In genomic region chr6:149409341-149409740, GRCm38 (mm10) we compare ENCODE assay signal across 8 mouse cellular contexts. TPM values are rescaled to one million over a fixed set of nuclear protein-coding genes. Genes with fewer than 3 reads are reported as not detected.
A peak's percentile ranks its signal among the peaks of the same experiment; 100 is the strongest.
DNase-seq lines count a peak whose midpoint lies in the region; ATAC-seq lines count a peak whose summit lies in the region.

No protein-coding gene starts in this region.

- H3K9ac ChIP-seq in lung, embryonic 16.5 days (ENCODE audit: low read length), result peak overlapping the region; percentile 70
- peak overlapping the region; percentile 5; the same call in 1 of the 2 replicates for H3K9ac ChIP-seq in embryonic facial prominence, embryonic 15.5 days
- peak overlapping the region; percentile 90 for H3K9ac ChIP-seq in hindbrain, embryonic 16.5 days (ENCODE audit: low read depth, low read length)
- peak overlapping the region; percentile 72 for H3K9ac ChIP-seq in limb, embryonic 11.5 days (ENCODE audit: low read length)
- peak overlapping the region; percentile 75 for H3K9ac ChIP-seq in neural tube, embryonic 12.5 days

- ATAC-seq in lung, embryonic 16.5 days (ENCODE audit: low read depth), result no peak
- ATAC-seq in embryonic facial prominence, embryonic 15.5 days (ENCODE audit: insufficient number of reproducible peaks, low FRiP score, low TSS enrichment, low read depth), result 0 out of 2 replicates have a peak, but pooled peaks have one; percentile 39
- ATAC-seq in hindbrain, embryonic 16.5 days, result peak; percentile 48
- ATAC-seq in limb, embryonic 11.5 days (ENCODE audit: insufficient number of reproducible peaks, low FRiP score, low TSS enrichment, low read depth), result no peak
- ATAC-seq in neural tube, embryonic 12.5 days (ENCODE audit: low FRiP score, low read depth), result peak; percentile 57

- peak overlapping the region; percentile 86 for H3K4me2 ChIP-seq in lung, embryonic 16.5 days (ENCODE audit: low read depth, low read length)
- peak overlapping the region; percentile 94 for H3K4me2 ChIP-seq in embryonic facial prominence, embryonic 15.5 days (replicated peaks)
- peak overlapping the region; percentile 52 for H3K4me2 ChIP-seq in hindbrain, embryonic 16.5 days (ENCODE audit: low read length)
- H3K4me2 ChIP-seq in limb, embryonic 11.5 days (ENCODE audit: low read depth, severe bottlenecking), result peak overlapping the region; percentile 82
- peak overlapping the region; percentile 67 for H3K4me2 ChIP-seq in neural tube, embryonic 12.5 days (replicated peaks)

- WGBS in lung, embryonic 16.5 days, result under 1% methylated on average over 11 of the region's 11 CpGs
- WGBS in embryonic facial prominence, embryonic 15.5 days, result 1% methylated on average over 11 of the region's 11 CpGs
- WGBS in hindbrain, embryonic 16.5 days, result 0% methylated on average over 11 of the region's 11 CpGs
- under 1% methylated on average over 11 of the region's 11 CpGs for WGBS in limb, embryonic 11.5 days
- under 1% methylated on average over 11 of the region's 11 CpGs for WGBS in neural tube, embryonic 12.5 days

- peaks cover 4% of the 10 kb centered on the region; the same call in 1 of the 2 replicates for H3K4me1 ChIP-seq in lung, embryonic 16.5 days (replicated peaks; ENCODE audit: control insufficient read depth, insufficient read depth, low read length)
- H3K4me1 ChIP-seq in embryonic facial prominence, embryonic 15.5 days, result peaks cover 12% of the 10 kb centered on the region; the same call in 1 of the 2 replicates
- no peaks in the 10 kb centered on the region for H3K4me1 ChIP-seq in hindbrain, embryonic 16.5 days (ENCODE audit: control insufficient read depth, insufficient read depth, low read depth, low read length)
- no peaks in the 10 kb centered on the region for H3K4me1 ChIP-seq in limb, embryonic 11.5 days (ENCODE audit: control insufficient read depth, insufficient read depth, low read length)
- H3K4me1 ChIP-seq in neural tube, embryonic 12.5 days, result no peaks in the 10 kb centered on the region

- H3K4me3 ChIP-seq in lung, embryonic 16.5 days (ENCODE audit: low read length), result peak overlapping the region; percentile 71
- H3K4me3 ChIP-seq in embryonic facial prominence, embryonic 15.5 days (replicated peaks), result peak overlapping the region; percentile 59
- peak overlapping the region; percentile 86 for H3K4me3 ChIP-seq in hindbrain, embryonic 16.5 days (ENCODE audit: low read length)
- H3K4me3 ChIP-seq in limb, embryonic 11.5 days (ENCODE audit: low read depth, low read length), result peak overlapping the region; percentile 69
- peak overlapping the region; percentile 53 for H3K4me3 ChIP-seq in neural tube, embryonic 12.5 days

- DNase-seq in lung, postnatal 10 days, result no peak
- DNase-seq in adrenal gland, postnatal 36 days, result peak; percentile 3
- DNase-seq in limb, embryonic 11.5 days (ENCODE audit: low spot score), result no peak
- no peak for DNase-seq in gastrocnemius, adult 8-10 months (ENCODE audit: low spot score in 2 of 2)

- H3K27ac ChIP-seq in lung, embryonic 16.5 days (ENCODE audit: low read length), result peak overlapping the region; percentile 2
- H3K27ac ChIP-seq in embryonic facial prominence, embryonic 15.5 days (replicated peaks), result no peak overlapping the region
- H3K27ac ChIP-seq in hindbrain, embryonic 16.5 days (ENCODE audit: low read depth, low read length), result peak overlapping the region; percentile 97
- H3K27ac ChIP-seq in limb, embryonic 11.5 days (replicated peaks; ENCODE audit: low read depth, low read length), result no peak overlapping the region
- peak overlapping the region; percentile 72 for H3K27ac ChIP-seq in neural tube, embryonic 12.5 days

- no peaks in the 10 kb centered on the region for H3K36me3 ChIP-seq in lung, embryonic 16.5 days (ENCODE audit: control insufficient read depth, insufficient read depth, low read length)
- no peaks in the 10 kb centered on the region for H3K36me3 ChIP-seq in embryonic facial prominence, embryonic 15.5 days
- no peaks in the 10 kb centered on the region for H3K36me3 ChIP-seq in hindbrain, embryonic 16.5 days (ENCODE audit: control insufficient read depth, insufficient read depth, low read length)
- H3K36me3 ChIP-seq in limb, embryonic 11.5 days (ENCODE audit: control insufficient read depth, insufficient read depth, low read length), result no peaks in the 10 kb centered on the region
- no peaks in the 10 kb centered on the region for H3K36me3 ChIP-seq in neural tube, embryonic 12.5 days

- H3K27me3 ChIP-seq in lung, embryonic 16.5 days (ENCODE audit: control insufficient read depth, insufficient read depth, low read depth, low read length), result no peaks in the 10 kb centered on the region
- no peaks in the 10 kb centered on the region for H3K27me3 ChIP-seq in embryonic facial prominence, embryonic 15.5 days
- no peaks in the 10 kb centered on the region for H3K27me3 ChIP-seq in hindbrain, embryonic 16.5 days (replicated peaks; ENCODE audit: control insufficient read depth, insufficient read depth, low read length)
- H3K27me3 ChIP-seq in limb, embryonic 11.5 days (ENCODE audit: control insufficient read depth, insufficient read depth, low read length), result no peaks in the 10 kb centered on the region
- no peaks in the 10 kb centered on the region for H3K27me3 ChIP-seq in neural tube, embryonic 12.5 days (replicated peaks)

- no peaks in the 10 kb centered on the region for H3K9me3 ChIP-seq in lung, embryonic 16.5 days (ENCODE audit: control insufficient read depth, low read length)
- no peaks in the 10 kb centered on the region for H3K9me3 ChIP-seq in embryonic facial prominence, embryonic 15.5 days (replicated peaks)
- no peaks in the 10 kb centered on the region for H3K9me3 ChIP-seq in hindbrain, embryonic 16.5 days (ENCODE audit: control insufficient read depth, low read length)
- H3K9me3 ChIP-seq in limb, embryonic 11.5 days (ENCODE audit: control insufficient read depth, low read length), result no peaks in the 10 kb centered on the region
- no peaks in the 10 kb centered on the region for H3K9me3 ChIP-seq in neural tube, embryonic 12.5 days

RNA-seq across cellular contexts. Expression of gene Bicd1, which starts 0.7 kb away (rescaled TPM):
- polyA plus RNA-seq in lung, embryonic 16.5 days (2015; fragmentation: Nextera tagmentation; extraction: Ambion mirVana), result 6.4 and 6.8 TPM in 2 replicates
- total RNA-seq in adrenal gland, postnatal 36 days (2021), result 1 to 10 TPM; 5.3 to 8.5 TPM
- polyA plus RNA-seq in embryonic facial prominence, embryonic 15.5 days (2015; fragmentation: Nextera tagmentation; extraction: Ambion mirVana), result 3.2 and 3.6 TPM in 2 replicates
- 44.2 and 45.3 TPM in 2 replicates for polyA plus RNA-seq in hindbrain, embryonic 16.5 days (2015; fragmentation: Nextera tagmentation; extraction: Ambion mirVana)
- polyA plus RNA-seq in limb, embryonic 11.5 days (2014; fragmentation: Nextera tagmentation; extraction: Ambion mirVana), result 5.0 and 6.2 TPM in 2 replicates
- 29.8 and 31.8 TPM in 2 replicates for polyA plus RNA-seq in neural tube, embryonic 12.5 days (2016; fragmentation: Nextera tagmentation; extraction: Ambion mirVana)
- 1 to 10 TPM in 1 of 4 experiments, under 1 TPM in 3; 0.27 to 1.5 (median 0.30) TPM for total RNA-seq in gastrocnemius, adult 8-10 months (2022)

Comparison
In these comparisons a context has a peak if more than half of its experiments do, and no peak if none do; other contexts are left out.
1. ATAC-seq: peak in embryonic facial prominence, embryonic 15.5 days (single experiment), hindbrain, embryonic 16.5 days (single experiment) and neural tube, embryonic 12.5 days (single experiment); none in lung, embryonic 16.5 days (single experiment) and limb, embryonic 11.5 days (single experiment).
2. H3K27ac ChIP-seq: peak in lung, embryonic 16.5 days (single experiment), hindbrain, embryonic 16.5 days (single experiment) and neural tube, embryonic 12.5 days (single experiment); none in embryonic facial prominence, embryonic 15.5 days (single experiment) and limb, embryonic 11.5 days (single experiment).
3. H3K9ac ChIP-seq: peak in every context shown above with its lines; median percentile 90 in hindbrain, embryonic 16.5 days; 75 in neural tube, embryonic 12.5 days; 72 in limb, embryonic 11.5 days; 70 in lung, embryonic 16.5 days; 5 in embryonic facial prominence, embryonic 15.5 days.
4. DNase-seq: peak in adrenal gland, postnatal 36 days (2 of 2); none in lung, postnatal 10 days (single experiment), limb, embryonic 11.5 days (single experiment) and gastrocnemius, adult 8-10 months (0 of 2).
5. Peak in every context shown above with its lines, with median percentiles within 50 percentile points of each other: H3K4me2 ChIP-seq and H3K4me3 ChIP-seq.